Mouse (Mus musculus): ENCODE measurements around the gene Hoxc12.

The Hoxc12 gene

GRCm38 (mm10) chr15:102965003-102965891 is 28.7 kb downstream of the Hoxc12 start:
- no peak for DNase-seq

- peak; percentile 97 for DNase-seq
Measured at GRCm38 (mm10) chr15:102965892-102966775, 29.6 kb downstream of the Hoxc12 start.

GRCm38 (mm10) chr15:102966776-102967311 is 30.3 kb downstream of the Hoxc12 start, which contains the start of gene Hoxc10:
Gene Hoxc10, plus strand, starts transcription at chr15:102966796.
- DNase-seq = peak in 1 of 2 experiments; percentile 53

GRCm38 (mm10) chr15:102967312-102967510 is 30.7 kb downstream of the Hoxc12 start, which contains the start of gene Hoxc5:
Gene Hoxc5, plus strand, starts transcription at chr15:102967443.
- DNase-seq = no peak

GRCm38 (mm10) chr15:102967511-102968397 is 31.2 kb downstream of the Hoxc12 start:
- DNase-seq = peak in 1 of 2 experiments; percentile 57

GRCm38 (mm10) chr15:102969296-102969695 is 32.7 kb downstream of the Hoxc12 start:
- no peak for DNase-seq

GRCm38 (mm10) chr15:102970740-102971139 is 34.2 kb downstream of the Hoxc12 start:
- DNase-seq = peak in 1 of 2 experiments; percentile 74

- DNase-seq = no peak
Measured at GRCm38 (mm10) chr15:102972254-102972653, 35.7 kb downstream of the Hoxc12 start.

- DNase-seq = no peak
Measured at GRCm38 (mm10) chr15:102972753-102973152, 36.2 kb downstream of the Hoxc12 start.

GRCm38 (mm10) chr15:102975034-102975433 is 38.5 kb downstream of the Hoxc12 start:
- DNase-seq = peak in 1 of 2 experiments; percentile 53

GRCm38 (mm10) chr15:102975688-102976111 is 39.1 kb downstream of the Hoxc12 start:
- peak in 1 of 2 experiments; percentile 68 for DNase-seq

GRCm38 (mm10) chr15:102976171-102976570 is 39.6 kb downstream of the Hoxc12 start, which contains the start of gene Hoxc9:
Gene Hoxc9, plus strand, starts transcription at chr15:102976439.
- DNase-seq = peak in 1 of 2 experiments; percentile 56

GRCm38 (mm10) chr15:102976631-102977422 is 40.3 kb downstream of the Hoxc12 start:
- peak in 1 of 2 experiments; percentile 64 for DNase-seq

- peak in 1 of 2 experiments; percentile 45 for DNase-seq
Measured at GRCm38 (mm10) chr15:102977423-102977974, 40.9 kb downstream of the Hoxc12 start.

GRCm38 (mm10) chr15:102978615-102979515 is 42.3 kb downstream of the Hoxc12 start:
- peak in 1 of 2 experiments; percentile 48 for DNase-seq

GRCm38 (mm10) chr15:102979936-102980335 is 43.4 kb downstream of the Hoxc12 start:
- peak in 1 of 2 experiments; percentile 8 for DNase-seq

- peak in 1 of 2 experiments; percentile 19 for DNase-seq
Measured at GRCm38 (mm10) chr15:102980352-102980751, 43.8 kb downstream of the Hoxc12 start.

GRCm38 (mm10) chr15:102980912-102981311 is 44.4 kb downstream of the Hoxc12 start:
- DNase-seq = peak in 1 of 2 experiments; percentile 34
